Mouse (Mus musculus): Measurements from ENCODE around the gene Nprl2.

Nprl2 gene

GRCm38 (mm10) chr9:107541474-107542351 lies at the start of gene Nprl2, which contains the start of gene Cyb561d2:
Gene Nprl2, plus strand, starts transcription at chr9:107542226.
Gene Cyb561d2, minus strand, starts transcription at chr9:107542193.
- peak; percentile 96 for DNase-seq

GRCm38 (mm10) chr9:107493511-107493910 lies 48.5 kb upstream of the Nprl2 start:
- DNase-seq = no peak

GRCm38 (mm10) chr9:107494238-107494637 lies 47.8 kb upstream of the Nprl2 start:
- no peak for DNase-seq

- no peak for DNase-seq
These were observed 45.7 kb upstream of the Nprl2 start for GRCm38 (mm10) chr9:107496359-107496758.

GRCm38 (mm10) chr9:107500708-107501286 lies 41.2 kb upstream of the Nprl2 start:
- no peak for DNase-seq

- no peak for DNase-seq
These were observed 39.7 kb upstream of the Nprl2 start for GRCm38 (mm10) chr9:107502131-107502846.

GRCm38 (mm10) chr9:107504662-107505537 lies 37.1 kb upstream of the Nprl2 start:
- DNase-seq = no peak

- DNase-seq = peak; percentile 69
These were observed 33.8 kb upstream of the Nprl2 start for GRCm38 (mm10) chr9:107508266-107508665.

- no peak for DNase-seq
These were observed 31.5 kb upstream of the Nprl2 start for GRCm38 (mm10) chr9:107510384-107511100.

GRCm38 (mm10) chr9:107511436-107511835 lies 30.6 kb upstream of the Nprl2 start:
- DNase-seq = no peak

- DNase-seq = no peak
These were observed 29.7 kb upstream of the Nprl2 start for GRCm38 (mm10) chr9:107512326-107512725.

- DNase-seq = peak; percentile 84
These were observed 27.6 kb upstream of the Nprl2 start for GRCm38 (mm10) chr9:107514303-107514955.

GRCm38 (mm10) chr9:107520331-107520730 lies 21.7 kb upstream of the Nprl2 start:
- DNase-seq = no peak

GRCm38 (mm10) chr9:107521190-107521589 lies 20.8 kb upstream of the Nprl2 start:
- DNase-seq = no peak

GRCm38 (mm10) chr9:107521711-107522399 lies 20.2 kb upstream of the Nprl2 start:
- no peak for DNase-seq

- DNase-seq = no peak
These were observed 19.7 kb upstream of the Nprl2 start for GRCm38 (mm10) chr9:107522400-107522711.

- peak; percentile 69 for DNase-seq
These were observed 15.6 kb upstream of the Nprl2 start for GRCm38 (mm10) chr9:107526198-107527026.

- peak; percentile 94 for DNase-seq
These were observed 8.1 kb upstream of the Nprl2 start, which contains the start of gene Tmem115 for GRCm38 (mm10) chr9:107533791-107534407. Gene Tmem115, plus strand, starts transcription at chr9:107533945.

Measured in right cerebral cortex, postnatal 25 days (tissue).